Mouse (Mus musculus): ENCODE data around the gene 2210408I21Rik. TPM values are rescaled to one million over a fixed set of nuclear protein-coding genes. Genes with fewer than 3 reads are reported as not detected.

The 2210408I21Rik gene
- polyA plus RNA-seq, 2 experiments = 0.78 to 2.9 TPM

GRCm38 (mm10) chr13:77476420-77476819 lies 341.1 kb downstream of the 2210408I21Rik start:
- DNase-seq (ENCODE audit: low read depth in 3 of 3, low spot score in 3 of 3) = no peak
- TF ChIP-seq EP300 (IDR thresholded peaks at IDR 0.05; ENCODE audit: low read depth) = no peak
- TF ChIP-seq CTCF (IDR thresholded peaks at IDR 0.05; ENCODE audit: low read depth) = no peak
- no peaks in the 10 kb centered on the region for H3K36me3 ChIP-seq (replicated peaks; ENCODE audit: control insufficient read depth, insufficient read depth, low read depth)
- no peak overlapping the region for H3K27ac ChIP-seq
- no peak overlapping the region for H3K9ac ChIP-seq (replicated peaks)
- no peak for ATAC-seq (ENCODE audit: insufficient read depth)
- no peak overlapping the region for H3K4me2 ChIP-seq (ENCODE audit: low read depth)
- H3K4me3 ChIP-seq (ENCODE audit: insufficient read depth in 1 of 2, low read depth in 2 of 2, low read length in 2 of 2) = no peak overlapping the region
- no peaks in the 10 kb centered on the region for H3K4me1 ChIP-seq (replicated peaks; ENCODE audit: control insufficient read depth in 2 of 2, insufficient read depth in 2 of 2, low read length in 1 of 2)
- 59% methylated on average over 4 of the region's 4 CpGs for WGBS (ENCODE audit: insufficient replicate concordance)
- H3K9me3 ChIP-seq (ENCODE audit: control insufficient read depth, low read length) = no peaks in the 10 kb centered on the region
- no peaks in the 10 kb centered on the region for H3K27me3 ChIP-seq (ENCODE audit: control insufficient read depth, insufficient read depth, low read length)

- WGBS (ENCODE audit: insufficient replicate concordance) = 49% methylated on average over 6 of the region's 6 CpGs
- no peak for DNase-seq (ENCODE audit: low read depth in 3 of 3, low spot score in 3 of 3)
- no peak overlapping the region for H3K4me3 ChIP-seq (ENCODE audit: insufficient read depth in 1 of 2, low read depth in 2 of 2, low read length in 2 of 2)
- no peak overlapping the region for H3K4me2 ChIP-seq (ENCODE audit: low read depth)
- no peaks in the 10 kb centered on the region for H3K27me3 ChIP-seq (ENCODE audit: control insufficient read depth, insufficient read depth, low read length)
- H3K4me1 ChIP-seq (replicated peaks; ENCODE audit: control insufficient read depth in 2 of 2, insufficient read depth in 2 of 2, low read length in 1 of 2) = no peaks in the 10 kb centered on the region
- no peak overlapping the region for H3K27ac ChIP-seq
- TF ChIP-seq EP300 (IDR thresholded peaks at IDR 0.05; ENCODE audit: low read depth) (no peak), CTCF (IDR thresholded peaks at IDR 0.05; ENCODE audit: low read depth) (no peak)
- H3K9ac ChIP-seq (replicated peaks) = no peak overlapping the region
- ATAC-seq (ENCODE audit: insufficient read depth) = no peak
- H3K9me3 ChIP-seq (ENCODE audit: control insufficient read depth, low read length) = no peaks in the 10 kb centered on the region
- no peaks in the 10 kb centered on the region for H3K36me3 ChIP-seq (replicated peaks; ENCODE audit: control insufficient read depth, insufficient read depth, low read depth)
These were observed 343.2 kb downstream of the 2210408I21Rik start for GRCm38 (mm10) chr13:77478425-77479119.

- Histone ChIP-seq H3K36me3 (replicated peaks; ENCODE audit: control insufficient read depth, insufficient read depth, low read depth) (no peaks in the 10 kb centered on the region), H3K4me3 (ENCODE audit: insufficient read depth in 1 of 2, low read depth in 2 of 2, low read length in 2 of 2) (no peak overlapping the region), H3K9ac (replicated peaks) (no peak overlapping the region), H3K4me1 (replicated peaks; ENCODE audit: control insufficient read depth in 2 of 2, insufficient read depth in 2 of 2, low read length in 1 of 2) (no peaks in the 10 kb centered on the region), H3K27me3 (ENCODE audit: control insufficient read depth, insufficient read depth, low read length) (no peaks in the 10 kb centered on the region), H3K27ac (no peak overlapping the region), H3K9me3 (ENCODE audit: control insufficient read depth, low read length) (no peaks in the 10 kb centered on the region), H3K4me2 (ENCODE audit: low read depth) (no peak overlapping the region)
- TF ChIP-seq CTCF (IDR thresholded peaks at IDR 0.05; ENCODE audit: low read depth) (no peak), EP300 (IDR thresholded peaks at IDR 0.05; ENCODE audit: low read depth) (no peak)
- no peak for ATAC-seq (ENCODE audit: insufficient read depth)
- WGBS (ENCODE audit: insufficient replicate concordance) = 58% methylated on average over 3 of the region's 3 CpGs
- no peak for DNase-seq (ENCODE audit: low read depth in 3 of 3, low spot score in 3 of 3)
These were observed 354.8 kb downstream of the 2210408I21Rik start for GRCm38 (mm10) chr13:77489938-77490651.

GRCm38 (mm10) chr13:77514046-77514445 lies 378.7 kb downstream of the 2210408I21Rik start:
- ATAC-seq (ENCODE audit: insufficient read depth) (no peak), DNase-seq (ENCODE audit: low read depth in 3 of 3, low spot score in 3 of 3) (no peak)
- Histone ChIP-seq H3K27ac (no peak overlapping the region), H3K27me3 (ENCODE audit: control insufficient read depth, insufficient read depth, low read length) (no peaks in the 10 kb centered on the region), H3K4me1 (replicated peaks; ENCODE audit: control insufficient read depth in 2 of 2, insufficient read depth in 2 of 2, low read length in 1 of 2) (no peaks in the 10 kb centered on the region), H3K4me2 (ENCODE audit: low read depth) (no peak overlapping the region), H3K9ac (replicated peaks) (no peak overlapping the region), H3K9me3 (ENCODE audit: control insufficient read depth, low read length) (no peaks in the 10 kb centered on the region), H3K36me3 (replicated peaks; ENCODE audit: control insufficient read depth, insufficient read depth, low read depth) (no peaks in the 10 kb centered on the region), H3K4me3 (ENCODE audit: insufficient read depth in 1 of 2, low read depth in 2 of 2, low read length in 2 of 2) (no peak overlapping the region)
- 37% methylated on average over 1 of the region's 1 CpGs for WGBS (ENCODE audit: insufficient replicate concordance)
- TF ChIP-seq CTCF (IDR thresholded peaks at IDR 0.05; ENCODE audit: low read depth) (no peak), EP300 (IDR thresholded peaks at IDR 0.05; ENCODE audit: low read depth) (no peak)

GRCm38 (mm10) chr13:77528960-77529699 lies 393.8 kb downstream of the 2210408I21Rik start:
- no peak for ATAC-seq (ENCODE audit: insufficient read depth)
- Histone ChIP-seq H3K4me1 (replicated peaks; ENCODE audit: control insufficient read depth in 2 of 2, insufficient read depth in 2 of 2, low read length in 1 of 2) (no peaks in the 10 kb centered on the region), H3K4me2 (ENCODE audit: low read depth) (no peak overlapping the region), H3K9ac (replicated peaks) (no peak overlapping the region), H3K9me3 (ENCODE audit: control insufficient read depth, low read length) (no peaks in the 10 kb centered on the region), H3K4me3 (ENCODE audit: insufficient read depth in 1 of 2, low read depth in 2 of 2, low read length in 2 of 2) (no peak overlapping the region), H3K27me3 (ENCODE audit: control insufficient read depth, insufficient read depth, low read length) (no peaks in the 10 kb centered on the region), H3K27ac (no peak overlapping the region), H3K36me3 (replicated peaks; ENCODE audit: control insufficient read depth, insufficient read depth, low read depth) (no peaks in the 10 kb centered on the region)
- no peak for TF ChIP-seq EP300 (IDR thresholded peaks at IDR 0.05; ENCODE audit: low read depth)
- no peak for TF ChIP-seq CTCF (IDR thresholded peaks at IDR 0.05; ENCODE audit: low read depth)
- WGBS (ENCODE audit: insufficient replicate concordance) = 53% methylated on average over 8 of the region's 8 CpGs
- DNase-seq (ENCODE audit: low read depth in 3 of 3, low spot score in 3 of 3) = no peak

All from liver, embryonic 14.5 days (tissue).